Mouse (Mus musculus): ENCODE results near the gene Astn2. TPM values are rescaled to one million over a fixed set of nuclear protein-coding genes. Genes with fewer than 3 reads are reported as not detected.

Gene Astn2
- polyA plus RNA-seq, 1 experiment: not detected

GRCm38 (mm10) chr4:66271550-66272117 lies 132.8 kb downstream of the Astn2 start:
- H3K79me3 ChIP-seq (ENCODE audit: low read depth): no peaks in the 10 kb centered on the region
- TF ChIP-seq MYOD1 (IDR thresholded peaks at IDR 0.05; ENCODE audit: control insufficient read depth, insufficient read length, low read depth) (no peak), FOSL1 (IDR thresholded peaks at IDR 0.05; ENCODE audit: insufficient read depth, low read length, poor library complexity, severe bottlenecking) (no peak), CTCF (IDR thresholded peaks at IDR 0.05; ENCODE audit: control insufficient read depth, insufficient read depth, insufficient read length) (no peak), MAX (IDR thresholded peaks at IDR 0.05) (no peak), CEBPB (IDR thresholded peaks at IDR 0.05; ENCODE audit: low read depth) (no peak), USF1 (IDR thresholded peaks at IDR 0.05; ENCODE audit: low read depth) (no peak), MYOG (IDR thresholded peaks at IDR 0.05; ENCODE audit: control insufficient read depth, extremely low read depth, insufficient read length) (no peak)
- H3K79me2 ChIP-seq (ENCODE audit: control insufficient read depth, insufficient read depth): no peaks in the 10 kb centered on the region
- H3K4me3 ChIP-seq (ENCODE audit: insufficient read depth, poor library complexity, severe bottlenecking): no peak overlapping the region
- H3K27me3 ChIP-seq (ENCODE audit: control insufficient read depth, insufficient read depth, insufficient read length): no peaks in the 10 kb centered on the region
- H3K36me3 ChIP-seq (ENCODE audit: control insufficient read depth, insufficient read depth): no peaks in the 10 kb centered on the region
- H3ac ChIP-seq (ENCODE audit: control insufficient read depth, insufficient read length, low read depth): no peak overlapping the region

GRCm38 (mm10) chr4:66264031-66264430 lies 140.4 kb downstream of the Astn2 start:
- TF ChIP-seq CTCF (IDR thresholded peaks at IDR 0.05; ENCODE audit: control insufficient read depth, insufficient read depth, insufficient read length) (no peak), CEBPB (IDR thresholded peaks at IDR 0.05; ENCODE audit: low read depth) (no peak), MYOG (IDR thresholded peaks at IDR 0.05; ENCODE audit: control insufficient read depth, extremely low read depth, insufficient read length) (no peak), USF1 (IDR thresholded peaks at IDR 0.05; ENCODE audit: low read depth) (no peak), FOSL1 (IDR thresholded peaks at IDR 0.05; ENCODE audit: insufficient read depth, low read length, poor library complexity, severe bottlenecking) (no peak)

GRCm38 (mm10) chr4:66261276-66261675 lies 143.1 kb downstream of the Astn2 start:
- Histone ChIP-seq H3K79me2 (ENCODE audit: control insufficient read depth, insufficient read depth) (no peaks in the 10 kb centered on the region), H3ac (ENCODE audit: control insufficient read depth, insufficient read length, low read depth) (no peak overlapping the region), H3K79me3 (ENCODE audit: low read depth) (no peaks in the 10 kb centered on the region), H3K36me3 (ENCODE audit: control insufficient read depth, insufficient read depth) (no peaks in the 10 kb centered on the region), H3K27me3 (ENCODE audit: control insufficient read depth, insufficient read depth, insufficient read length) (no peaks in the 10 kb centered on the region), H3K4me3 (ENCODE audit: insufficient read depth, poor library complexity, severe bottlenecking) (no peak overlapping the region)
- no peak for TF ChIP-seq MYOD1 (IDR thresholded peaks at IDR 0.05; ENCODE audit: control insufficient read depth, insufficient read length, low read depth)
- no peak for TF ChIP-seq USF1 (IDR thresholded peaks at IDR 0.05; ENCODE audit: low read depth)
- TF ChIP-seq MAX (IDR thresholded peaks at IDR 0.05): no peak
- TF ChIP-seq CEBPB (IDR thresholded peaks at IDR 0.05; ENCODE audit: low read depth): no peak

More at GRCm38 (mm10) chr4:66264031-66264430, 140.4 kb downstream of the Astn2 start:
- no peaks in the 10 kb centered on the region for H3K27me3 ChIP-seq (ENCODE audit: control insufficient read depth, insufficient read depth, insufficient read length)
- no peaks in the 10 kb centered on the region for H3K79me2 ChIP-seq (ENCODE audit: control insufficient read depth, insufficient read depth)
- H3K79me3 ChIP-seq (ENCODE audit: low read depth): no peaks in the 10 kb centered on the region
- no peak overlapping the region for H3ac ChIP-seq (ENCODE audit: control insufficient read depth, insufficient read length, low read depth)
- H3K36me3 ChIP-seq (ENCODE audit: control insufficient read depth, insufficient read depth): no peaks in the 10 kb centered on the region
- H3K4me3 ChIP-seq (ENCODE audit: insufficient read depth, poor library complexity, severe bottlenecking): no peak overlapping the region

GRCm38 (mm10) chr4:66258905-66259304 lies 145.5 kb downstream of the Astn2 start:
- TF ChIP-seq FOSL1 (IDR thresholded peaks at IDR 0.05; ENCODE audit: insufficient read depth, low read length, poor library complexity, severe bottlenecking): no peak
- no peak for TF ChIP-seq MAX (IDR thresholded peaks at IDR 0.05)
- TF ChIP-seq CEBPB (IDR thresholded peaks at IDR 0.05; ENCODE audit: low read depth): no peak
- TF ChIP-seq MYOD1 (IDR thresholded peaks at IDR 0.05; ENCODE audit: control insufficient read depth, insufficient read length, low read depth): no peak
- TF ChIP-seq CTCF (IDR thresholded peaks at IDR 0.05; ENCODE audit: control insufficient read depth, insufficient read depth, insufficient read length): no peak
- no peak for TF ChIP-seq USF1 (IDR thresholded peaks at IDR 0.05; ENCODE audit: low read depth)
- TF ChIP-seq MYOG (IDR thresholded peaks at IDR 0.05; ENCODE audit: control insufficient read depth, extremely low read depth, insufficient read length): no peak
- H3K4me3 ChIP-seq (ENCODE audit: insufficient read depth, poor library complexity, severe bottlenecking): no peak overlapping the region
- H3K36me3 ChIP-seq (ENCODE audit: control insufficient read depth, insufficient read depth): no peaks in the 10 kb centered on the region
- H3K27me3 ChIP-seq (ENCODE audit: control insufficient read depth, insufficient read depth, insufficient read length): no peaks in the 10 kb centered on the region
- H3K79me3 ChIP-seq (ENCODE audit: low read depth): no peaks in the 10 kb centered on the region
- no peaks in the 10 kb centered on the region for H3K79me2 ChIP-seq (ENCODE audit: control insufficient read depth, insufficient read depth)
- H3ac ChIP-seq (ENCODE audit: control insufficient read depth, insufficient read length, low read depth): no peak overlapping the region

GRCm38 (mm10) chr4:66254695-66255492 lies 149.5 kb downstream of the Astn2 start:
- Histone ChIP-seq H3K27me3 (ENCODE audit: control insufficient read depth, insufficient read depth, insufficient read length) (no peaks in the 10 kb centered on the region), H3K79me3 (ENCODE audit: low read depth) (no peaks in the 10 kb centered on the region), H3K79me2 (ENCODE audit: control insufficient read depth, insufficient read depth) (no peaks in the 10 kb centered on the region), H3K4me3 (ENCODE audit: insufficient read depth, poor library complexity, severe bottlenecking) (no peak overlapping the region), H3K36me3 (ENCODE audit: control insufficient read depth, insufficient read depth) (no peaks in the 10 kb centered on the region), H3ac (ENCODE audit: control insufficient read depth, insufficient read length, low read depth) (no peak overlapping the region)
- TF ChIP-seq FOSL1 (IDR thresholded peaks at IDR 0.05; ENCODE audit: insufficient read depth, low read length, poor library complexity, severe bottlenecking): no peak
- no peak for TF ChIP-seq USF1 (IDR thresholded peaks at IDR 0.05; ENCODE audit: low read depth)
- TF ChIP-seq MYOD1 (IDR thresholded peaks at IDR 0.05; ENCODE audit: control insufficient read depth, insufficient read length, low read depth): no peak
- no peak for TF ChIP-seq CEBPB (IDR thresholded peaks at IDR 0.05; ENCODE audit: low read depth)
- no peak for TF ChIP-seq CTCF (IDR thresholded peaks at IDR 0.05; ENCODE audit: control insufficient read depth, insufficient read depth, insufficient read length)
- no peak for TF ChIP-seq MYOG (IDR thresholded peaks at IDR 0.05; ENCODE audit: control insufficient read depth, extremely low read depth, insufficient read length)
- no peak for TF ChIP-seq MAX (IDR thresholded peaks at IDR 0.05)
